Mouse (Mus musculus) midbrain, embryonic 16.5 days (tissue): ENCODE data around the gene Kif1bp. TPM values are rescaled to one million over a fixed set of nuclear protein-coding genes. Genes with fewer than 3 reads are reported as not detected.

Experiments used
- ATAC-seq: fragments of 200-750 bp; cut with Nextera tagmentation; 2 replicates; pipeline ENCODE4 v1.8.0; 2017; ENCODE audit warnings: moderate TSS enrichment
- H3K27ac ChIP-seq: fragments of 300-500 bp; sonication (generic); 2 replicates; pipeline ENCODE4 v1.5.1; 2014; ENCODE audit warnings: mild to moderate bottlenecking, low read length, mixed read lengths
- H3K27me3 ChIP-seq: fragments of 300-500 bp; sonication (generic); 2 replicates; pipeline ENCODE4 v1.6.1; 2014; ENCODE audit warnings: low read depth, low read length, mixed read lengths; ENCODE audit not compliant: control insufficient read depth, insufficient read depth
- H3K36me3 ChIP-seq: fragments of 300-500 bp; sonication (generic); 2 replicates; pipeline ENCODE4 v1.6.1; 2014; ENCODE audit warnings: mild to moderate bottlenecking, low read length, moderate library complexity, mixed read lengths; ENCODE audit not compliant: control insufficient read depth, insufficient read depth
- H3K4me1 ChIP-seq: fragments of 300-500 bp; sonication (generic); 2 replicates; pipeline ENCODE4 v1.6.1; 2014; ENCODE audit warnings: mild to moderate bottlenecking, low read length, mixed read lengths; ENCODE audit not compliant: control insufficient read depth, insufficient read depth
- H3K4me2 ChIP-seq: fragments of 300-500 bp; sonication (generic); 2 replicates; pipeline ENCODE4 v1.6.1; 2014; ENCODE audit warnings: mild to moderate bottlenecking, low read length, mixed read lengths
- H3K4me3 ChIP-seq: fragments of 300-500 bp; sonication (generic); 2 replicates; pipeline ENCODE4 v1.5.1; 2014; ENCODE audit warnings: low read depth, mild to moderate bottlenecking, low read length, moderate library complexity, mixed read lengths
- H3K9ac ChIP-seq: fragments of 300-500 bp; sonication (generic); 2 replicates; pipeline ENCODE4 v1.6.1; 2014; ENCODE audit warnings: low read depth, low read length, mixed read lengths
- H3K9me3 ChIP-seq: fragments of 300-500 bp; sonication (generic); replicated peaks from 2 replicates; pipeline ENCODE4 v1.6.1; 2014; ENCODE audit warnings: mild to moderate bottlenecking, low read length, mixed read lengths; ENCODE audit not compliant: control insufficient read depth, poor library complexity, severe bottlenecking
- WGBS: fragments of 180-500 bp; shearing (Covaris S2); extraction: QIAGEN DNeasy Blood & Tissue Kit; methylation state at CpG from one replicate; pipeline ENCODE4 v1.1.7; 2014; 5-methylcytosine and 5-hydroxymethylcytosine counted together
- polyA plus RNA-seq: library from polyadenylated mRNA; unstranded; fragments of >200 nt; fragmentation: Nextera tagmentation; extraction: Ambion mirVana; gene quantifications from 2 replicates; pipeline ENCODE4 v1.2.1, GENCODE M21; 2015

Kif1bp gene
- polyA plus RNA-seq, 1 experiment from 2014 or later, result 72.9 TPM

DNA sequence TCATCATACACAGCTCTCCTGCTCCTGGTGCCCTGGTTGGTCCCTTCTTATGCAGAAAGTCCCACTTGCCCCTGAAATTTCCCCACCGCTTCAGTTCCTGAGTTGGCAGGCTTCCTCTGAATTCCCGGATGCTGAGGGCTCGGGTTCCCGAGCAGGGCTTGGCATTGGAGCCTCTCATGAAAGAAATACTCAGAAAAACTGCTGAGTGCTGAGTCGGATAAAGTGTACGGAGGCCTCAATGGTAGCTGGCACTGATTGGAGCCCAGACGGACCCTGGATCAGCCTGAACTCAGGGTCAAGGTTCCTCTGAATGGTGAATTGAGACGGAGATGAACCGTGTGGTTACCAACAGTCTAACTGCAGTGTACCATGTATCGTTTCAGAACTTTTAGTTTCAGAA lies 31.8 kb downstream of the Kif1bp start:
- H3K4me1 ChIP-seq, result no peaks in the 10 kb centered on the region
- H3K27me3 ChIP-seq, result no peaks in the 10 kb centered on the region
- no peak overlapping the region for H3K9ac ChIP-seq
- ATAC-seq, result no peak
- no peak overlapping the region for H3K4me3 ChIP-seq
- H3K27ac ChIP-seq, result no peak overlapping the region
- H3K4me2 ChIP-seq, result no peak overlapping the region
- H3K9me3 ChIP-seq, result no peaks in the 10 kb centered on the region
- 84% methylated on average over 10 of the region's 10 CpGs for WGBS
- H3K36me3 ChIP-seq, result no peaks in the 10 kb centered on the region

DNA sequence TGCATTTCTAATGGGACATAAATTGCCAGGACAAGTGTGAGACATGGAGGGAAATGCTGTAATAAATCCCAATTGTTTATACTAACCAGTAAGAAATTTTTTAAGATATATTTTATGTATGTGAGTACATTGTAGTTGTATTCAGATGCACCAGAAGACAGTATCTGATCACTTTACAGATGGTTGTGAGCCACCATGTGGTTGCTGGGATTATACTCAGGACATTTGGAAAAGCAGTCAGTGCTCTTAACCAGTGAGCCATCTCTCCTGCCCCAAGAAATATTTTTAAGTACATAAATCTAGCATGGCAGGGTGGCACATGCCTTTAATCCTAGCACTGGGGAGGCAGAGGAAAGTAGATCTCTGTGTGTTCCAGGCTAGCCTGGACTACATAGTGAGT lies 32.5 kb downstream of the Kif1bp start:
- H3K4me1 ChIP-seq, result no peaks in the 10 kb centered on the region
- no peak overlapping the region for H3K4me3 ChIP-seq
- H3K36me3 ChIP-seq, result no peaks in the 10 kb centered on the region
- no peaks in the 10 kb centered on the region for H3K27me3 ChIP-seq
- no peak for ATAC-seq
- H3K9me3 ChIP-seq, result no peaks in the 10 kb centered on the region
- H3K4me2 ChIP-seq, result no peak overlapping the region
- H3K27ac ChIP-seq, result no peak overlapping the region
- no peak overlapping the region for H3K9ac ChIP-seq

DNA sequence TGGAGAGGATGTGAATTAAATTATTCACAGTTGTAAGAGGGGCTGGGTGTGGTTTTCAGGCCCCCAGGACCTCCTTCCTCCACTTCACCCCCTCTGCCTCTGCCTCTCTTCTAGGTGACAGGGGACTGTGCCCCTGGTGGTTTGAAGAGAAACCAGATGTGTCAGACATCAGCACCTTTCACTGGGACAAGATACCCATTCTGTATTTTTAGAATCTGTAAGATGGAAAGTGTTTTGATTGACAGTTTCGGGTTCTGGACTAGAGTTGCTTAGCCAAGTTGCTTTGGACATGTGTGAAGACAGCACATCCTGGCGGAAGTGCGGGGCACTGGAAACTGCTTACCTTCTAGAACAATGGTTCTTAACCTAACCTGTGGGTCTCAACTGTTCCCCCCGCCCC lies 33.9 kb downstream of the Kif1bp start:
- 92% methylated on average over 4 of the region's 4 CpGs for WGBS
- no peak overlapping the region for H3K4me2 ChIP-seq
- H3K4me1 ChIP-seq, result no peaks in the 10 kb centered on the region
- no peak for ATAC-seq
- H3K9ac ChIP-seq, result no peak overlapping the region
- H3K27me3 ChIP-seq, result no peaks in the 10 kb centered on the region
- H3K9me3 ChIP-seq, result no peaks in the 10 kb centered on the region
- H3K4me3 ChIP-seq, result no peak overlapping the region
- H3K27ac ChIP-seq, result no peak overlapping the region
- H3K36me3 ChIP-seq, result no peaks in the 10 kb centered on the region

DNA sequence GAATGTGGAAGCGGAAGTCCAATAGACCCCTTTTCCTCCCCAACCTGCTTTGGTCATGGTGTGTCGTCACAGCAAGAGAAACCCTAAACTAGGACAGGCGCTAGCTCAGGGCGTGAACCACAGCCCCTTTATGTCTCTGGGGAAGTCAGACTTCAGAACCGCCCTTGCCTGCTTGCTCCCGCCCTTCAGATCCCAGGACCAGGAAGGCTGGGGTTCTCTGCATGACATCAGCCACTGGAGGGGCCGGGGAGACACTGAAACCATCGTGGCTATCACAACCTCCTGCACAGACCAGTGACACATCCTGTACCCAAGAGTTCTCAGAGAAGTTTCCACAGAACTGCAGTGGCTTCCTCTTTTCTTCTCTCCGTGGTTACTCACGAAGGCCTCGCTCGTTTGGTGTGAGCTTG lies 34.9 kb downstream of the Kif1bp start:
- Histone ChIP-seq H3K4me1 (no peaks in the 10 kb centered on the region), H3K9me3 (no peaks in the 10 kb centered on the region), H3K4me2 (no peak overlapping the region), H3K4me3 (no peak overlapping the region), H3K36me3 (no peaks in the 10 kb centered on the region), H3K27me3 (no peaks in the 10 kb centered on the region), H3K9ac (no peak overlapping the region), H3K27ac (no peak overlapping the region)
- 85% methylated on average over 12 of the region's 12 CpGs for WGBS
- no peak for ATAC-seq

DNA sequence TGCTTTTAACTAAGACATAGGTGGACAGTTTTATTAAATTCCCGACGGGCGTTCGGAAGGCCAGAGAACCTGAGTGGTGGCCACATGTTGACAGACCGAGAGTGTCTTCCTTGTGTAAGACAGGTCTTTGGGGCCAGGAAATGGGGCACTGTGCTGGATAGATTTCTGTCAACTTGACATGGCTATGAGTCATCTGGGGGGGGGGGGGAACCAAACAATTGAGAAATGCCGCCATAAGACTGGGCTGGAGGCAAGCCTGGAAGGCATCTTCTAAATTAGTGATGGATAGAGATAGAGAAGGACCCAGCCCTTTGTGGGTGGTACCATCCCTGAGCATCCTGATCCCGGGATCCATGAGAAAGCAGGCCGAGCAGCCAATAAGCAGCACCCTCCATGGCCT lies 35.3 kb downstream of the Kif1bp start:
- WGBS, result 95% methylated on average over 8 of the region's 8 CpGs

DNA sequence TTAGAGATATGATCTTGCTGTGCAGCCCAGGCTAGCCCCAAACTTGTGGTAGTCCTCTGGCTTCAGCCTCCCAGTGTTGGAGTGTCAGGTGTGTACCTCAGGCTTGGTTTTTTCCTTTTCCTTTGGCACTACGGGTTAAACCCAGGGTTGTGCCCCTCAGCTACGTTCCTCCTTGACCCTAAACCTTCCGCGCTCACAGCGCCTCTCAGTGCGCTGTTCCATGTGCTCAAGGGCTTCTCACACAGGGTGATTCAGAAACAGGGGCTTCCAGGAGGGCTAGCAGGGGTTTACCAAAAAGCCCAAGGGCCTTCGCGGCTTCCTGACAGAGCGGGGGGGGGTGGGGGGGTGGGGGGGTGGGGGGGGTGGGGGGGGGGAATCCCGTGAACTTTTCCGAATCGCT lies 35.8 kb downstream of the Kif1bp start:
- no peak overlapping the region for H3K4me2 ChIP-seq
- no peak overlapping the region for H3K27ac ChIP-seq
- H3K36me3 ChIP-seq, result no peaks in the 10 kb centered on the region
- H3K9ac ChIP-seq, result no peak overlapping the region
- no peaks in the 10 kb centered on the region for H3K4me1 ChIP-seq
- WGBS, result 91% methylated on average over 12 of the region's 12 CpGs
- no peaks in the 10 kb centered on the region for H3K9me3 ChIP-seq
- no peak for ATAC-seq
- H3K4me3 ChIP-seq, result no peak overlapping the region
- no peaks in the 10 kb centered on the region for H3K27me3 ChIP-seq

More for the DNA sequence above, 35.3 kb downstream of the Kif1bp start:
- Histone ChIP-seq H3K9ac (no peak overlapping the region), H3K27me3 (no peaks in the 10 kb centered on the region), H3K36me3 (no peaks in the 10 kb centered on the region), H3K27ac (no peak overlapping the region), H3K9me3 (no peaks in the 10 kb centered on the region), H3K4me2 (no peak overlapping the region), H3K4me3 (no peak overlapping the region), H3K4me1 (no peaks in the 10 kb centered on the region)
- no peak for ATAC-seq

DNA sequence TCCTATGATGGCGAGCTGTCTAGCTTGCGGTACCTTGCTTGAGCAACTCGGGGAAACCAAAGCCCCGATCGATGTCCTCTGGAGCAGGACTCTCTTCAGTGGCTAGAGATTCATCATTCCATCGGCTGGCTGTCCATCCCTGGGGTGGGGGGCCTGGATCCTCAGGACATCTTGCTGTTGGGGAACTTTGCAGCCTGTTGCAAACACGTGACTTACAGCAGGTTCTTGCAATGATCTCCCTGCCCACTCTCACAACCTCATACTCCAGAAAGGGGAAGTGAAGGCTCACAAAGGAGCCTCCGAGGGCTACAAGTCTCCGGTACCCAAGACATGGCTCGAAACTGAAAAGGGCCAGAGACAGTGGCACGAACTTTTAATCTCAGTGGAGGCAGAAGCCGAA lies 36.8 kb downstream of the Kif1bp start:
- no peak overlapping the region for H3K4me2 ChIP-seq
- no peak overlapping the region for H3K27ac ChIP-seq
- no peaks in the 10 kb centered on the region for H3K27me3 ChIP-seq
- no peaks in the 10 kb centered on the region for H3K36me3 ChIP-seq
- WGBS, result 95% methylated on average over 12 of the region's 12 CpGs
- no peak for ATAC-seq
- H3K9me3 ChIP-seq, result no peaks in the 10 kb centered on the region
- no peak overlapping the region for H3K4me3 ChIP-seq
- H3K9ac ChIP-seq, result no peak overlapping the region
- H3K4me1 ChIP-seq, result no peaks in the 10 kb centered on the region

DNA sequence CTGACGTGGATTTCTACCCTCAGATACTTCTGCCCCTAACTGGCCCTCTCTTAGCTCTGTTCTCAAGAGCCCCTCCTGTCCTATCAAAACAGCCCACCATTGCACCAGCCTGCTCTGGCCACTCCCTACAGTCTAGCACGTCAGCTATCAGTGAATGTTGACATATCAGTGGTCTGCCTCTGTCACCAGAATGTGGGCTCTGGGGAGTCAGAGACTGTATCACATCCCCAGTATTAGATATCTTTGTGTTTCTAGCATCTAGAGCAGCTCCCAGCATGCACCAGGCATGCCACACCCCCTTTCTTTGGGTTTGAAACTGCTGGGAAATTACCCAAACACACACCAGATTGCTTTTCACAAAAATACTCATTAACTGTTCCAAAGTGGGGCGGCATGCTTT lies 37.5 kb downstream of the Kif1bp start:
- H3K9me3 ChIP-seq, result no peaks in the 10 kb centered on the region
- WGBS, result 76% methylated on average over 3 of the region's 3 CpGs
- H3K9ac ChIP-seq, result no peak overlapping the region

DNA sequence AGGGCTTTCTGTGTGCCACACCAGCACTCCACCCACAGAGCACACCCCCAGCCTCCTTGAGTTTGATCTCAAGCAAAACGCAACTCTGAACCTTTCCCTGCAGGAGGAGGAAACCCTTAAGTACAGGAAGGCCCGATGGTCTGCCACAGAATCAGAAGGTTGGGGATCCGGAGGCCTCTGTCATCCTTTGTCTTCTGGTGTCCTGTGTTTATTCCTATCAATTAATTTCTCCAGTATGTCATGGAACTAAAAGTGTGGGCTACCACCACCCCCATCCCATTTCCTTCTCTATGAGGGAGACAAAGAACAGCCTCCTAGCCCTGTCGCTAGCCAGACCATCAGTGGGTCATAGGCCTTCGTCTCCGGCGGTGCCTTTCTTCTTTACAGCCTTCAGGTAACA lies 43.7 kb downstream of the Kif1bp start:
- Histone ChIP-seq H3K4me1 (no peaks in the 10 kb centered on the region), H3K36me3 (no peaks in the 10 kb centered on the region), H3K4me3 (no peak overlapping the region), H3K27me3 (no peaks in the 10 kb centered on the region), H3K4me2 (no peak overlapping the region), H3K9me3 (no peaks in the 10 kb centered on the region), H3K27ac (no peak overlapping the region), H3K9ac (no peak overlapping the region)
- 83% methylated on average over 7 of the region's 7 CpGs for WGBS
- no peak for ATAC-seq

More for the DNA sequence above, 37.5 kb downstream of the Kif1bp start:
- Histone ChIP-seq H3K27me3 (no peaks in the 10 kb centered on the region), H3K4me3 (no peak overlapping the region), H3K36me3 (no peaks in the 10 kb centered on the region), H3K4me2 (no peak overlapping the region), H3K27ac (no peak overlapping the region), H3K4me1 (no peaks in the 10 kb centered on the region)
- ATAC-seq, result no peak

DNA sequence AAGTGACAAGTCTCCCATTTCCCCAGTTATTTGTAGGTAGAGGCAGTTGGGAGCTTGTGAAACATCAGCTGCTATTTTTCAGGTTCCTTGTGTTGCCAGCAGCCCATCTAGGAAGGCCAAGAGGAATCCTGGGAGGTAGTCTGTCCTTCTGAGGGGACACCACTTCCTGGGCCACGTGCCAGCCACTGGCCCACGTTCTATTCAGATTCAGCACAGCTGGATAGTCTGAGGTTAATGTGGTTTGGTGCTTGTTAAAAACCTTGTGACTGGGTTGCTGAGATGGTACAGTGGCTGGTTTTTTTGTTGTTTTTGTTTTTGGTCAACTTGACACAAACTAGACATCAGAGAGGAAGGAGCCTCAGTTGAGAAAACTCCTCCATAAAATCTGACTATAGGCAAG lies 45.4 kb downstream of the Kif1bp start:
- H3K9ac ChIP-seq, result no peak overlapping the region
- no peak overlapping the region for H3K4me3 ChIP-seq
- no peak overlapping the region for H3K4me2 ChIP-seq
- 70% methylated on average over 2 of the region's 2 CpGs for WGBS
- H3K27me3 ChIP-seq, result no peaks in the 10 kb centered on the region
- H3K9me3 ChIP-seq, result no peaks in the 10 kb centered on the region
- H3K36me3 ChIP-seq, result no peaks in the 10 kb centered on the region
- ATAC-seq, result no peak
- H3K4me1 ChIP-seq, result no peaks in the 10 kb centered on the region
- H3K27ac ChIP-seq, result no peak overlapping the region
